Mouse (Mus musculus) heart, adult 8-10 months (tissue): ENCODE results near the gene Sf1. TPM values are rescaled to one million over a fixed set of nuclear protein-coding genes. Genes with fewer than 3 reads are reported as not detected.

Experiments
- DNase-seq: peaks from one replicate; pipeline ENCODE4 v3.0.0; 2022; ENCODE audit warnings: low spot score
- total RNA-seq, 4 experiments: library from RNA; stranded (reverse); gene quantifications; 2 replicates each; pipeline ENCODE4 v1.2.4; 2022

Sf1 gene
- total RNA-seq, 4 experiments from 2014 or later: 84.3 to 103 (median 91.3) TPM

GRCm38 (mm10) chr19:6375423-6376254, 12.1 kb downstream of the Sf1 start:
- DNase-seq: no peak

DNA sequence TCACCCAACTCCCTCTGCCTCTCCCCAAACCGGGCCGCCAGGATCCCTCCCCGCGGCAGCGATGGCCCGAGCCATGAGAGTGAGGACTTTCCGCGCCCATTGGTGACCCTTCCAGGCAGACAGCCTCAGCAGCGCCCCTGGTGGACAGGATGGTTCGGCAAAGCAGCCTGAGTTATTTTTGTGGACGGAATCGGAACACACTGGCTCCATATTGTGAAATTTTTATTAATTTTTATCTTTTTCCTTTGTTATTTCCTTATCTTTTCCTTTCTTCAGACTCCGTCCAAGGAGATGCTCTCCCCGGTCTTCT, 12.7 kb downstream of the Sf1 start:
- DNase-seq: no peak

DNA sequence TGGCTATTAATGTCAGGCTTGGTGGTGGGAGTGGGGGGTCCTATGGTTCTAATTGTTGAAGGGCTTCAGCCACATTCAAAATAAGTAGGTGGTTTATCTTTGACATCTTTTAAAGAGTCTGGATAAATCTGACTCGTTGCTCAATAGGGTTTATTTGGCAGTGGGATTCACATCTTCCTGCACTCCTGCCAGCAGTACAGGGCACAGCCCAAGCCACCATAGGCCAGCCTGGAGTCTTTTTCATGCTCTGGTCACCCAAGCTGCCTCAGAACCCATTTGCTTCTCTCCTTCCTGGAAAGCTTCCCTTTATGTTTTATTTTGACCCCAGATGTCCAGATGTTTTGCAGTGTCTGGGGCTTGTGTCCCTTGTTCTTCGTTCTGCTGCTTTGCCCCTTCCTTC, 13.2 kb downstream of the Sf1 start:
- DNase-seq: no peak

DNA sequence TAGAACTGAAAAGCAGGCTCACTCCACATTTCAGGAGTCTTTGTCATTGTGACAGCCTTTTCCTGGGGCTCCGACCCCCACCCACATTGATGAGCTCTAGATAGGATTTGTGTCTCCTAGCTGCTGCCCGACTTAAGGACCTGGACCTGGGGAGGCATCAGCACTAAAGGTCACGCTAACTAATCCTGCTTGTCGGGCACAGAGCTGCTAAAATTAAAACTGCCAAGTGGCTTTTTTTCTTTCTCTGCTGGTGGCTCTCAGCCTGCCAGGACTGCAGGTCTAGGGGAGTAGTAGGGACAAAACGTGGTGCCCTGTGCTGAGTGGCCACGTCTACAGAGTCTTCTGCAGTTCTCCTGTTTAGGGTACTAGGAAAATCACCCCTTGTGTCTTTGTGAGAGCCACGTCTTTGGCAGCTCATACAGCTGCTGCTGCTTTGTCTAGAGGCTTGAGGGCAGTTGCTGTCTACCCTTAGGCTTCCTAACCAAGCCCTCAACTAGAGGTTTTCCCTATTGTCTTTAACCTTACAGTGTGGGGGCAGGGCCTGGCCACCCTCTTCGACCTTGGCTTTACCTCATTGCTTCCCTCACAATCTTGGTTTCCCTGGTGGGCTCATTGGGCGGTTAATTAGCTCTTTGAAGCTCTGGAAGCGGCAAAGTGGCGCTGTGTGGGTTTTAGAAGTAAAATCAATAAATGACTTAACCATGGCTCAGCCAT, 14.0 kb downstream of the Sf1 start:
- no peak for DNase-seq

DNA sequence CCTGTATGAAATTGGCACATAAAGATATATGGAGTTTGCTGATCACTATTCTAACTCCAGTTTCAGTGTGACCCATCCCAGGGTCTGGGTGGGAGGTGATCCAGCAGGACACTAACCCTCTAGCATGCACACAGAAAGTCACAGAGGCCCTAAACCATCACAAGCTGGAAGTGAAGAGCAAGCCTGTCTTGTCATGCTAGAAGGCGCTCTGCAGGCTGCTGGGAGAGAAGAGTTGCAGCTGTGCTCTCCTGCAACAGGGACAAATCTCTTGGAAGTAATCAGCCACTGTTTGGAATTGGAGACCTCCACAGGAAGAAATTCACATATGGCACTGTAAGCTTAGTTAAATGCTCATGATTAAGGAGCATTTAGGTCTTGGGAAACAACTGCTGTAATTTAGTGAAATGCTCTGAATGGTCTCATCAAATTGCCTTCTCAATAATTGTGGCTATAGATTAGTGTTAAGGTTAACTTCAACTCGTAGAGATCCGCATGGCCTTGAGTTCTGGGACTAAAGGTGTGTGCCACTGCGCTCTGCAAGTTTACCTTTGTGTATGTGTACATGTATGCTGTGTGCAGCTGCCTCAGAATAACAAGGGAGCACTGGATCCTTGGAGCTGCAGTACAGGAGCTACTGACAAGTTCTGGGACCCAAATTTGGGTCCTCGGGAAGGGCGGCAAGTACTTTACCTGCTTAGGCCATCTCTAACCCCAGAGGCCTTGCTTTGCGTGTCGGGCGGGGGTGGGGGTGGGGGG, 17.1 kb downstream of the Sf1 start:
- DNase-seq: no peak

DNA sequence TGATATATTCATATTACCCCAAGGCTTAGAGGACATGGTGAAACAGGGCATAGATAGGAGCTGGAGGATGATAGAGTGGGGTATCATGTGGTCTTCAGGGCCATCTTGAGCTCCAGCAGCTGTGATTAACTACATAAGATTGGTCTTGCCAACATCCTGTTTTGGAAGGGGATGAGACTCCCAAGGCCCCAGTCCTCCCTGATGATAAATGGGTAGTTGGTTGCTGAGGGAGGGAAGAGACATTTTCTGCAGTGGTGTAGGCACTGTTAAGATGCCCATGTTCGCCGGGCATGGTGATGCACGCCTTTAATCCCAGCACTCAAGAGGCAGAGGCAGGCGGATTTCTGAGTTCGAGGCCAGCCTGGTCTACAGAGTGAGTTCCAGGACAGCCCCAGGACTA, 17.7 kb downstream of the Sf1 start:
- no peak for DNase-seq

GRCm38 (mm10) chr19:6382323-6382924, 18.9 kb downstream of the Sf1 start:
- no peak for DNase-seq

GRCm38 (mm10) chr19:6383470-6383869, 20.0 kb downstream of the Sf1 start:
- no peak for DNase-seq

DNA sequence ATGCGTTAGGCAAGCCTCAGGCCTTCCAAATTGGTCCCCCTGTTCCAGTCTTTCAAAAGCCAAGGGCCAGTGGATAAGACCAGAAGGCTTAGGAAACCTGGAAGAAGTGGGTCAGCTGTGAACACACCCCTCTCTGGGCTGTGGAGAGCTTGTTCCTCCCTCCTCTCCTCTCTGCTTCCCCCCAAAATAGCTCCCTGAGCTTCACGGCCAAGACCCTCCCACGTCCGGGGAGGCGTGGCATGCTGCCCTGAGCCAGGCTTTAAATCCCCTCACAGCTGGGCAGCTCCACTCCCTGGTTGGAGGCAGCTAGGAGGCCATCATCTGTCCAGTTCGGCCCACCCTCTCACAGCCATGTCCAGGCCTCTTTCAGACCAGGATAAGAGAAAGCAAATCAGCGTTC, 20.6 kb downstream of the Sf1 start, which contains the start of gene Pygm:
TSS of gene Pygm (plus strand) at position 272 of the 400 bp plus-strand sequence.
- peak; percentile 92 for DNase-seq

DNA sequence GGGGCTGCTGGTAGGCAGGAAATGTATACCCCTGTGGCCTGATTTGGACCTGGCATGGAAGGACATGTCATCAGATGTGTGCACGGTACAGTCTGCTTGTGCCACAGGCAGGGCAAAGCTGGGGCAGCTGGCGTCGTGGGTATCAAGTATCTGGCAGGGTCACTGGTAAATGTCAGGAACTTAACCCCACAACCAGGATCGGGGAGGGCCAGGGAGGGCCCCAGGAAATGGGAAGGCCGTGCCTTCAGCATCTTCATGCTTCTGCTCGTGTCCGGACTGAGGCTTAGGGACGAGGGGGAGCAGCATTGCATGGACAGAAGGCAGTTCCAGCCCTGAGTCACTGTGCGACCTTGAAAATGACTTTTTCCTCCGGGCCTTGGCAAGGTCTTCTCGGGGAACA, 21.5 kb downstream of the Sf1 start:
- peak; percentile 48 for DNase-seq

DNA sequence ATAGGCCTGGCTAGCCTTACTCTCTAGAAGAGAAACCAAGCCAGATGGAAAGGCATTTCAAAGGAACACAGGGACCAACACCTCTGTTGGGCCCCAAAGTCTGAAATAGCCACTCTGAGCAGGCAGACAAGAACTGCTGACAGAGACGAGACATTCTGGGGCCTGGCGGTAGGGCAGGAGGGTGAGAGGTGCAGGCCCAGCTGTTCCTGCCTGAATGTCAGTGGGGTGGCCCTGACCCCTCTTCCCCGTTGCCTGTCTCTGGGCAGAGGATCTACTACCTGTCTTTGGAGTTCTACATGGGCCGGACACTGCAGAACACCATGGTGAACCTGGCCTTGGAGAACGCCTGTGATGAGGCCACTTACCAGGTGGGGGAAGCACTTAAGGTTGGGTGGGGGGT, 21.9 kb downstream of the Sf1 start:
- DNase-seq: no peak

DNA sequence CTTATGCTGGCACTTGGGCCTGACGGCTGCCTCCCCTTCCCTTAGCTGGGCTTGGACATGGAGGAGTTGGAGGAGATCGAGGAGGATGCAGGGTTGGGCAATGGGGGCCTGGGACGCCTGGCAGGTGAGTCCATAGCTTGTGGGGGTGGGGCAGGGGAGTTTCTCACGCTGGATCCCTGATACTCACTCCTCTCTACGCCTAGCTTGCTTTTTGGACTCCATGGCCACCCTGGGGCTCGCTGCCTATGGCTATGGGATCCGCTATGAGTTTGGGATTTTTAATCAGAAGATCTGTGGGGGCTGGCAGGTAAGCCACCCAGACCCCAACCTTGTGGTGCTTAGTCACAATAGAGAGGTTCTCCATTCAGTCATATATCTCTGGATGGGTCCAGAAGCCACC, 22.3 kb downstream of the Sf1 start:
- DNase-seq: no peak

DNA sequence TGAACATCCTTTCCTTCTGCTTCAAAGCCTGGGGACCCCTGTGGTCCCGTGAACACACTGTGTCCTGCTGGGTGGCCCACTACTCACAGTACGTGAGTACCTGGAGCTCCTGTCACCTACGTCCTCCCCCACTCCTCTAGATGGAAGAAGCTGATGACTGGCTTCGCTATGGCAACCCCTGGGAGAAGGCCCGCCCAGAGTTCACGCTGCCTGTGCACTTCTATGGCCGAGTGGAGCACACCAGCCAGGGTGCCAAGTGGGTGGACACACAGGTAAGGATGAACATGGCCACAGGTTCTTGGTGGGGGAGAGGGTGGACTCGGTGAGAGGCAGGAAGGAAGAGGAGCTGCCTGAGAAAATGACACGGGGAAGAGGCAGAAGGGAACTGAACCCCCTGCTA, 22.7 kb downstream of the Sf1 start:
- no peak for DNase-seq

DNA sequence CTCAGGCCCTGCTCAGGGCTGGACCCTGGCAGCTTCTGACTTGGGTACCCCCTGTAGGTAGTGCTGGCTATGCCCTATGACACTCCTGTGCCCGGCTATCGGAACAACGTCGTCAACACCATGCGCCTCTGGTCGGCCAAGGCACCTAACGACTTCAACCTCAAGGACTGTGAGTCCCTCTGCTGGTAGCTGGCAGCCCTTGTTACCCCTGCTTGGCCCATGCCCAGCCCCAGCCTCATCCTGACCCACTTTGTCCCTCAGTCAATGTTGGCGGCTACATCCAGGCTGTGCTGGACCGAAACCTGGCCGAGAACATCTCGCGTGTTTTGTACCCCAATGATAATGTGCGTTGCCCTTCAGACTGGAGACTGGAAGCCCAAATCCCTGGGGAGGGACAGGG, 24.5 kb downstream of the Sf1 start:
- peak; percentile 56 for DNase-seq

DNA sequence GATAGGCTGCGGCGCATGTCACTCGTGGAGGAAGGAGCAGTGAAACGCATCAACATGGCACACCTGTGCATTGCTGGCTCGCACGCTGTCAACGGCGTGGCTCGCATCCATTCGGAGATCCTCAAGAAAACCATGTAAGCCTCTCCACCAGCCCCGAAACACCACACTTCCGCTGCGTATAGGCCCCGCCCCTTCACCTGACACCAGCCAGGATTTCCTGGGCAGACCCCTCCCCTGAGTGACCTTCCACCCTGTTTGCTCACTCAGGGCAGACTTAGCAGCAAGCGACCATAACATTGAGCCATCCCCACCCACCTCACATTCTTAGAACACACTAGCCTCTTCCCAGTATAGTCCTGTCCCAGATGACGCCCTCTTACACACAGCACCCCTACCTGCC, 26.3 kb downstream of the Sf1 start:
- DNase-seq: no peak

GRCm38 (mm10) chr19:6390251-6390650, 26.8 kb downstream of the Sf1 start:
- DNase-seq: no peak

DNA sequence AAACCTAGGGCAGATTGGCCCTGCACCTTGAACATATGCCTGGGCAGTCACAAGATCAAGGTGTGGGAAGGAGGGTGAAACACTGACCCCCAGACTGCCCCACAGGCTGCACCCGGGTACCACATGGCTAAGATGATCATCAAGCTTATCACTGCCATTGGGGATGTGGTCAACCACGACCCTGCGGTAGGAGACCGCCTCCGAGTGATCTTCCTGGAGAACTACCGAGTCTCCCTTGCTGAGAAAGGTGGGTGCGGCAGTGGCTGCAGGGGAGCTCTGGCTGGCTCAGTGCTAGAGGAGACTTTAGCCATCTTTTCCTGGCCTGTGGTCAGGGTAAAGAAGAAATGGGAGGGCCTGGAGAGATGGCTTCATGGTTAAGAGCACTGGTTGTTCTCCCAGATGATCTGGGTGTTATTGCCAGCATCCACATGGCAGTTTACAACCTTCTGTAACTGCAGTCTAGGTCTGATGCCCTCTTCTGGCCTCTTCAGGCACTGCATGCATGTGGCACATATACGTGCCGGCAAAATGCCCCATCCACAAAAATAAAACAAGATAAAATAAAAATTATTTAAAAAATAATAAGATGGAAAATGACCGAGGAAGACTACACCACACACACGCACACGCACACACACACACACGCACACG, 29.4 kb downstream of the Sf1 start:
- no peak for DNase-seq

GRCm38 (mm10) chr19:6393637-6394036, 30.1 kb downstream of the Sf1 start:
- DNase-seq: no peak

GRCm38 (mm10) chr19:6396237-6396636, 32.7 kb downstream of the Sf1 start:
- no peak for DNase-seq

- DNase-seq: no peak
Observed at GRCm38 (mm10) chr19:6397582-6398249, 34.2 kb downstream of the Sf1 start.
